Mouse (Mus musculus): ENCODE measurements around the gene Gm12830. TPM values are rescaled to one million over a fixed set of nuclear protein-coding genes. Genes with fewer than 3 reads are reported as not detected.

Gm12830 gene
- polyA plus RNA-seq, 1 experiment from 2014 or later, result not detected

- WGBS, result 27% methylated on average over 4 of the region's 4 CpGs
- Histone ChIP-seq H3K9me3 (ENCODE audit: control insufficient read depth, low read length) (no peaks in the 10 kb centered on the region), H3K9ac (ENCODE audit: low read length) (no peak overlapping the region), H3K4me1 (ENCODE audit: control insufficient read depth, insufficient read depth, low read length) (no peaks in the 10 kb centered on the region), H3K27me3 (ENCODE audit: control insufficient read depth, insufficient read depth, low read length) (no peaks in the 10 kb centered on the region), H3K4me3 (ENCODE audit: low read depth, low read length) (no peak overlapping the region), H3K36me3 (ENCODE audit: control insufficient read depth, insufficient read depth, low read length) (no peaks in the 10 kb centered on the region), H3K27ac (ENCODE audit: low read depth, low read length) (no peak overlapping the region), H3K4me2 (ENCODE audit: low read depth) (no peak overlapping the region)
- DNase-seq (ENCODE audit: low spot score) (no peak), ATAC-seq (ENCODE audit: insufficient read depth, low FRiP score, low TSS enrichment) (no peak)
These were observed 32.7 kb upstream of the Gm12830 start for GRCm38 (mm10) chr4:114788856-114789255.

GRCm38 (mm10) chr4:114791650-114792049 is 29.9 kb upstream of the Gm12830 start:
- H3K4me2 ChIP-seq (ENCODE audit: low read depth), result no peak overlapping the region
- no peaks in the 10 kb centered on the region for H3K4me1 ChIP-seq (ENCODE audit: control insufficient read depth, insufficient read depth, low read length)
- no peaks in the 10 kb centered on the region for H3K27me3 ChIP-seq (ENCODE audit: control insufficient read depth, insufficient read depth, low read length)
- H3K27ac ChIP-seq (ENCODE audit: low read depth, low read length), result no peak overlapping the region
- no peaks in the 10 kb centered on the region for H3K36me3 ChIP-seq (ENCODE audit: control insufficient read depth, insufficient read depth, low read length)
- DNase-seq (ENCODE audit: low spot score) (no peak), ATAC-seq (ENCODE audit: insufficient read depth, low FRiP score, low TSS enrichment) (no peak)
- 66% methylated on average over 9 of the region's 9 CpGs for WGBS
- no peak overlapping the region for H3K9ac ChIP-seq (ENCODE audit: low read length)
- H3K9me3 ChIP-seq (ENCODE audit: control insufficient read depth, low read length), result no peaks in the 10 kb centered on the region
- no peak overlapping the region for H3K4me3 ChIP-seq (ENCODE audit: low read depth, low read length)

GRCm38 (mm10) chr4:114793836-114794235 is 27.7 kb upstream of the Gm12830 start:
- H3K9ac ChIP-seq (ENCODE audit: low read length), result no peak overlapping the region
- no peaks in the 10 kb centered on the region for H3K27me3 ChIP-seq (ENCODE audit: control insufficient read depth, insufficient read depth, low read length)
- H3K9me3 ChIP-seq (ENCODE audit: control insufficient read depth, low read length), result no peaks in the 10 kb centered on the region
- H3K4me2 ChIP-seq (ENCODE audit: low read depth), result no peak overlapping the region
- H3K36me3 ChIP-seq (ENCODE audit: control insufficient read depth, insufficient read depth, low read length), result no peaks in the 10 kb centered on the region
- no peaks in the 10 kb centered on the region for H3K4me1 ChIP-seq (ENCODE audit: control insufficient read depth, insufficient read depth, low read length)
- H3K4me3 ChIP-seq (ENCODE audit: low read depth, low read length), result no peak overlapping the region
- WGBS, result 93% methylated on average over 2 of the region's 2 CpGs
- no peak for DNase-seq (ENCODE audit: low spot score)
- no peak for ATAC-seq (ENCODE audit: insufficient read depth, low FRiP score, low TSS enrichment)
- no peak overlapping the region for H3K27ac ChIP-seq (ENCODE audit: low read depth, low read length)

- no peaks in the 10 kb centered on the region for H3K27me3 ChIP-seq (ENCODE audit: control insufficient read depth, insufficient read depth, low read length)
- no peak for ATAC-seq (ENCODE audit: insufficient read depth, low FRiP score, low TSS enrichment)
- no peak overlapping the region for H3K4me3 ChIP-seq (ENCODE audit: low read depth, low read length)
- no peak overlapping the region for H3K9ac ChIP-seq (ENCODE audit: low read length)
- H3K9me3 ChIP-seq (ENCODE audit: control insufficient read depth, low read length), result no peaks in the 10 kb centered on the region
- H3K27ac ChIP-seq (ENCODE audit: low read depth, low read length), result no peak overlapping the region
- H3K36me3 ChIP-seq (ENCODE audit: control insufficient read depth, insufficient read depth, low read length), result no peaks in the 10 kb centered on the region
- no peaks in the 10 kb centered on the region for H3K4me1 ChIP-seq (ENCODE audit: control insufficient read depth, insufficient read depth, low read length)
- no peak for DNase-seq (ENCODE audit: low spot score)
- no peak overlapping the region for H3K4me2 ChIP-seq (ENCODE audit: low read depth)
- WGBS, result 60% methylated on average over 5 of the region's 5 CpGs
These were observed 24.1 kb upstream of the Gm12830 start for GRCm38 (mm10) chr4:114797254-114797914.

GRCm38 (mm10) chr4:114798041-114798624 is 23.4 kb upstream of the Gm12830 start:
- WGBS, result 51% methylated on average over 7 of the region's 7 CpGs
- Histone ChIP-seq H3K4me3 (ENCODE audit: low read depth, low read length) (no peak overlapping the region), H3K27me3 (ENCODE audit: control insufficient read depth, insufficient read depth, low read length) (no peaks in the 10 kb centered on the region), H3K4me2 (ENCODE audit: low read depth) (no peak overlapping the region), H3K9ac (ENCODE audit: low read length) (no peak overlapping the region), H3K27ac (ENCODE audit: low read depth, low read length) (no peak overlapping the region), H3K36me3 (ENCODE audit: control insufficient read depth, insufficient read depth, low read length) (no peaks in the 10 kb centered on the region), H3K4me1 (ENCODE audit: control insufficient read depth, insufficient read depth, low read length) (no peaks in the 10 kb centered on the region), H3K9me3 (ENCODE audit: control insufficient read depth, low read length) (no peaks in the 10 kb centered on the region)
- ATAC-seq (ENCODE audit: insufficient read depth, low FRiP score, low TSS enrichment), result no peak
- no peak for DNase-seq (ENCODE audit: low spot score)

GRCm38 (mm10) chr4:114804096-114804495 is 17.4 kb upstream of the Gm12830 start:
- ATAC-seq (ENCODE audit: insufficient read depth, low FRiP score, low TSS enrichment) (no peak), DNase-seq (ENCODE audit: low spot score) (no peak)
- H3K27ac ChIP-seq (ENCODE audit: low read depth, low read length), result no peak overlapping the region
- H3K9ac ChIP-seq (ENCODE audit: low read length), result no peak overlapping the region
- H3K9me3 ChIP-seq (ENCODE audit: control insufficient read depth, low read length), result no peaks in the 10 kb centered on the region
- no peak overlapping the region for H3K4me3 ChIP-seq (ENCODE audit: low read depth, low read length)
- H3K4me2 ChIP-seq (ENCODE audit: low read depth), result no peak overlapping the region
- H3K27me3 ChIP-seq (ENCODE audit: control insufficient read depth, insufficient read depth, low read length), result no peaks in the 10 kb centered on the region
- H3K36me3 ChIP-seq (ENCODE audit: control insufficient read depth, insufficient read depth, low read length), result no peaks in the 10 kb centered on the region
- 81% methylated on average over 5 of the region's 5 CpGs for WGBS
- H3K4me1 ChIP-seq (ENCODE audit: control insufficient read depth, insufficient read depth, low read length), result no peaks in the 10 kb centered on the region

GRCm38 (mm10) chr4:114818963-114819702 is 2.4 kb upstream of the Gm12830 start:
- no peaks in the 10 kb centered on the region for H3K4me1 ChIP-seq (ENCODE audit: control insufficient read depth, insufficient read depth, low read length)
- H3K27me3 ChIP-seq (ENCODE audit: control insufficient read depth, insufficient read depth, low read length), result peaks cover 10% of the 10 kb centered on the region
- no peaks in the 10 kb centered on the region for H3K36me3 ChIP-seq (ENCODE audit: control insufficient read depth, insufficient read depth, low read length)
- no peak overlapping the region for H3K4me2 ChIP-seq (ENCODE audit: low read depth)
- DNase-seq (ENCODE audit: low spot score), result no peak
- 11% methylated on average over 9 of the region's 9 CpGs for WGBS
- no peak overlapping the region for H3K9ac ChIP-seq (ENCODE audit: low read length)
- no peak for ATAC-seq (ENCODE audit: insufficient read depth, low FRiP score, low TSS enrichment)
- H3K27ac ChIP-seq (ENCODE audit: low read depth, low read length), result no peak overlapping the region
- H3K4me3 ChIP-seq (ENCODE audit: low read depth, low read length), result no peak overlapping the region
- no peaks in the 10 kb centered on the region for H3K9me3 ChIP-seq (ENCODE audit: control insufficient read depth, low read length)

GRCm38 (mm10) chr4:114834770-114835581 is 13.5 kb downstream of the Gm12830 start:
- Histone ChIP-seq H3K4me2 (ENCODE audit: low read depth) (no peak overlapping the region), H3K9ac (ENCODE audit: low read length) (no peak overlapping the region), H3K4me1 (ENCODE audit: control insufficient read depth, insufficient read depth, low read length) (no peaks in the 10 kb centered on the region), H3K4me3 (ENCODE audit: low read depth, low read length) (no peak overlapping the region), H3K27ac (ENCODE audit: low read depth, low read length) (no peak overlapping the region), H3K9me3 (ENCODE audit: control insufficient read depth, low read length) (no peaks in the 10 kb centered on the region), H3K36me3 (ENCODE audit: control insufficient read depth, insufficient read depth, low read length) (no peaks in the 10 kb centered on the region), H3K27me3 (ENCODE audit: control insufficient read depth, insufficient read depth, low read length) (peaks cover 6% of the 10 kb centered on the region; the same call in 1 of the 2 replicates)
- 69% methylated on average over 10 of the region's 10 CpGs for WGBS
- ATAC-seq (ENCODE audit: insufficient read depth, low FRiP score, low TSS enrichment) (no peak), DNase-seq (ENCODE audit: low spot score) (no peak)

All from neural tube, embryonic 11.5 days (tissue).